Mouse (Mus musculus) stomach, postnatal 0 days (tissue): ENCODE results near the gene Wdr24. TPM values are rescaled to one million over a fixed set of nuclear protein-coding genes. Genes with fewer than 3 reads are reported as not detected.

Experiments
- ATAC-seq: fragments of 200-750 bp; cut with Nextera tagmentation; 2 replicates; pipeline ENCODE4 v1.8.0; 2017; ENCODE audit not compliant: low FRiP score, low TSS enrichment
- DNase-seq: peaks from one replicate; pipeline ENCODE4 v3.0.0-alpha.2; 2016; ENCODE audit warnings: low spot score
- H3K27ac ChIP-seq: fragments of 300-500 bp; sonication (generic); replicated peaks from 2 replicates; pipeline ENCODE4 v1.5.1; 2014; ENCODE audit warnings: mild to moderate bottlenecking, control low read depth
- H3K27me3 ChIP-seq: fragments of 300-500 bp; sonication (generic); 2 replicates; pipeline ENCODE4 v1.6.1; 2014; ENCODE audit warnings: low read length; ENCODE audit not compliant: control insufficient read depth, insufficient read depth
- H3K36me3 ChIP-seq: fragments of 300-500 bp; sonication (generic); 2 replicates; pipeline ENCODE4 v1.6.1; 2014; ENCODE audit warnings: low read length, mixed read lengths; ENCODE audit not compliant: control insufficient read depth, insufficient read depth
- H3K4me1 ChIP-seq: fragments of 300-500 bp; sonication (generic); replicated peaks from 2 replicates; pipeline ENCODE4 v1.6.1; 2014; ENCODE audit warnings: antibody characterized with exemption; ENCODE audit not compliant: control insufficient read depth, insufficient read depth
- H3K4me2 ChIP-seq: fragments of 300-500 bp; sonication (generic); replicated peaks from 2 replicates; pipeline ENCODE4 v1.6.1; 2014; ENCODE audit warnings: low read depth, mild to moderate bottlenecking, control low read depth, moderate library complexity
- H3K4me3 ChIP-seq: fragments of 300-500 bp; sonication (generic); 2 replicates; pipeline ENCODE4 v1.5.1; 2014; ENCODE audit warnings: low read depth, low read length, control low read depth
- H3K9ac ChIP-seq: fragments of 300-500 bp; sonication (generic); 2 replicates; pipeline ENCODE4 v1.6.1; 2014; ENCODE audit warnings: mild to moderate bottlenecking, low read length, control low read depth, mixed read lengths
- H3K9me3 ChIP-seq: fragments of 300-500 bp; sonication (generic); 2 replicates; pipeline ENCODE4 v1.6.1; 2016; ENCODE audit warnings: low read length; ENCODE audit not compliant: control insufficient read depth
- CTCF ChIP-seq: IDR thresholded peaks from 2 replicates; pipeline ENCODE4 v1.5.1; 2016; ENCODE audit warnings: antibody characterized with exemption, low read depth, mild to moderate bottlenecking, moderate library complexity
- EP300 ChIP-seq: optimal IDR thresholded peaks from 2 replicates; pipeline ENCODE3; 2016; ENCODE audit warnings: antibody characterized with exemption
- WGBS: fragments of 180-500 bp; shearing (Covaris S2); extraction: QIAGEN DNeasy Blood & Tissue Kit; methylation state at CpG from one replicate; pipeline ENCODE4 v1.1.7; 2014; 5-methylcytosine and 5-hydroxymethylcytosine counted together
- polyA plus RNA-seq: library from polyadenylated mRNA; unstranded; fragments of >200 nt; fragmentation: Nextera tagmentation; extraction: Ambion mirVana; gene quantifications from 2 replicates; pipeline ENCODE4 v1.2.1, GENCODE M21; 2015

Wdr24 gene
- polyA plus RNA-seq, 1 experiment from 2014 or later = 10.8 TPM

- H3K4me1 ChIP-seq = peaks cover 28% of the 10 kb centered on the region
These were observed 11.3 kb downstream of the Wdr24 start for GRCm38 (mm10) chr17:25834595-25835222.

DNA sequence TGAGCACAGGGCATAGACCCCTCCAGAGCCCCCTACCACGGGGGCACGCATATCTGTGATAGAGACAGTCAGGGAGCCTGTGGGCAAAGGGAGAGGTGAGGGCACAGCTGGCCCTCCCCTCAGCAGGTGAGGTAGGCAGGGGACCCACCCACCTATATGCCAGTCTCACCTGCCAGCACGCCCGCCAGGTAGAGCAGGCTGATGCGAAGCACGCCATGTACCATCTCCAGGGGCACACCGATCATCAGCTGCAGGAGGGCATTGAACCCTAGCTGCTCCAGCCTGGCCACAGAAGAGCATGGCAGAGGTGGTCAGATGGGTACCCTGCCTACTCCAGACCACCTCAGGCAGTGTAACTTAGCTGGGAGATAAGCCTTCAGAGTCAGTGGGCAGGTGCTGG, 11.9 kb downstream of the Wdr24 start:
- Histone ChIP-seq H3K9ac (no peak overlapping the region), H3K4me2 (peak overlapping the region; percentile 88; the same call in 1 of the 2 replicates), H3K27ac (no peak overlapping the region), H3K4me3 (no peak overlapping the region), H3K4me1 (peaks cover 27% of the 10 kb centered on the region), H3K9me3 (no peaks in the 10 kb centered on the region), H3K36me3 (peaks cover 23% of the 10 kb centered on the region), H3K27me3 (no peaks in the 10 kb centered on the region)
- 80% methylated on average over 7 of the region's 7 CpGs for WGBS
- ATAC-seq = no peak
- TF ChIP-seq EP300 = no peak
- no peak for TF ChIP-seq CTCF
- DNase-seq = no peak

More at GRCm38 (mm10) chr17:25834595-25835222, 11.3 kb downstream of the Wdr24 start:
- H3K9me3 ChIP-seq = no peaks in the 10 kb centered on the region
- peak overlapping the region; percentile 80 for H3K9ac ChIP-seq
- ATAC-seq = no peak
- DNase-seq = no peak
- 0 out of 2 replicates have a peak overlapping the region, but pooled peaks have one; percentile 24 for H3K27ac ChIP-seq
- no peaks in the 10 kb centered on the region for H3K27me3 ChIP-seq
- H3K4me3 ChIP-seq = peak overlapping the region; percentile 78
- WGBS = 66% methylated on average over 12 of the region's 12 CpGs
- no peak for TF ChIP-seq EP300
- TF ChIP-seq CTCF = no peak
- peak overlapping the region; percentile 88 for H3K4me2 ChIP-seq
- H3K36me3 ChIP-seq = peaks cover 18% of the 10 kb centered on the region

DNA sequence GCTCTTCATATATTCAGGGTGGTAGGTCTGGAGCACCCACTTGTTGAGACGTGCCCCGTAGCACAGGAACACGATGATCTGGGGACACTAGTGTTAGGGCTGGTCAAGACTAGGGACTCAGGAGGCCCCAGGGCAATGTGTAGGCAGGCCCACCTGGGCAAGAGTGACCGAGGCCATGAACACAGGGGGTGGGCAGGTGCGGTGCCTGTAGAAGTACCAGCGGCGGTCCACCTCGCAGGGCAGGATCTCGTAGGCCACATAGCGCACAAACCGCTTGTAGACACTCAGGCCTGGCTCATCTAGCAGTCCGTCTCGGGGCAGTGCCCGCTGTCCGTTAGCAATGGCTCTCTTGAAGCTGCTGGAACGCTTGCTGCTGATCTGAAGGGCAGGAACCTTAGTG, 12.4 kb downstream of the Wdr24 start:
- TF ChIP-seq CTCF (no peak), EP300 (no peak)
- Histone ChIP-seq H3K9ac (peak overlapping the region; percentile 60; the same call in 1 of the 2 replicates), H3K4me1 (peaks cover 27% of the 10 kb centered on the region), H3K4me3 (no peak overlapping the region), H3K4me2 (peak overlapping the region; percentile 75), H3K36me3 (peaks cover 23% of the 10 kb centered on the region), H3K27ac (no peak overlapping the region; the same call in 1 of the 2 replicates), H3K9me3 (no peaks in the 10 kb centered on the region), H3K27me3 (no peaks in the 10 kb centered on the region)
- ATAC-seq (no peak), DNase-seq (no peak)
- WGBS = 85% methylated on average over 16 of the region's 16 CpGs

GRCm38 (mm10) chr17:25836397-25837075, 13.1 kb downstream of the Wdr24 start:
- Histone ChIP-seq H3K27ac (peak overlapping the region; percentile 63), H3K36me3 (peaks cover 28% of the 10 kb centered on the region), H3K27me3 (no peaks in the 10 kb centered on the region), H3K4me1 (peaks cover 26% of the 10 kb centered on the region), H3K4me2 (peak overlapping the region; percentile 75), H3K9me3 (no peaks in the 10 kb centered on the region), H3K9ac (peak overlapping the region; percentile 60), H3K4me3 (peak overlapping the region; percentile 37)
- no peak for TF ChIP-seq EP300
- TF ChIP-seq CTCF = no peak
- ATAC-seq = no peak
- peak; percentile 55 for DNase-seq
- WGBS = 22% methylated on average over 20 of the region's 23 CpGs

- peak; percentile 79 for DNase-seq
- Histone ChIP-seq H3K27ac (peak within 1 kb of the TSS; percentile 63), H3K4me1 (peaks cover 21% of the 10 kb centered on the region), H3K4me2 (peak within 1 kb of the TSS; percentile 75), H3K4me3 (peak within 1 kb of the TSS; percentile 37), H3K9ac (peak within 1 kb of the TSS; percentile 60), H3K27me3 (no peaks in the 10 kb centered on the region), H3K36me3 (peaks cover 31% of the 10 kb centered on the region), H3K9me3 (no peaks in the 10 kb centered on the region)
- TF ChIP-seq CTCF (no peak), EP300 (no peak)
- peak; percentile 2; the same call in 1 of the 2 replicates for ATAC-seq
- 1% methylated on average over 28 of the region's 29 CpGs for WGBS
These were observed 13.6 kb downstream of the Wdr24 start, which contains the start of gene Rhbdl1 for GRCm38 (mm10) chr17:25837076-25837410. Gene Rhbdl1, minus strand, starts transcription at chr17:25837295.

GRCm38 (mm10) chr17:25837533-25837932, 14.1 kb downstream of the Wdr24 start:
- H3K36me3 ChIP-seq = peaks cover 33% of the 10 kb centered on the region
- H3K4me3 ChIP-seq = no peak overlapping the region
- no peak for TF ChIP-seq CTCF
- no peak for TF ChIP-seq EP300

More at GRCm38 (mm10) chr17:25837533-25837932, 14.1 kb downstream of the Wdr24 start:
- H3K27me3 ChIP-seq = no peaks in the 10 kb centered on the region
- peaks cover 21% of the 10 kb centered on the region for H3K4me1 ChIP-seq
- no peak for ATAC-seq
- no peak overlapping the region for H3K4me2 ChIP-seq
- 46% methylated on average over 3 of the region's 3 CpGs for WGBS
- H3K9ac ChIP-seq = peak overlapping the region; percentile 60; the same call in 1 of the 2 replicates
- no peaks in the 10 kb centered on the region for H3K9me3 ChIP-seq
- DNase-seq = no peak
- H3K27ac ChIP-seq = peak overlapping the region; percentile 58
